In genomic region chr11:68188695-68189201, GRCm38 (mm10) we compare ENCODE assay signal across 12 mouse cellular contexts.
DNase-seq lines count a peak whose midpoint lies in the region; ATAC-seq lines count a peak whose summit lies in the region.
"Had no signal": no experiment of that assay in that cellular context is flagged by ENCODE, and none has a peak within 500 bp of the region (broad histone marks: within the 10 kb centered on the region; RNA-seq: fewer than 3 reads in every experiment).

No protein-coding gene starts in this region.

- H3K4me3 ChIP-seq in embryonic facial prominence, embryonic 11.5 days (ENCODE audit: low read depth, low read length), result no peak overlapping the region
- no peak overlapping the region for H3K4me3 ChIP-seq in hindbrain, embryonic 13.5 days
- no peak overlapping the region for H3K4me3 ChIP-seq in lung, embryonic 16.5 days (ENCODE audit: low read length)
- H3K4me3 ChIP-seq: midbrain, embryonic 13.5 days had no signal

- no peaks in the 10 kb centered on the region for H3K9me3 ChIP-seq in embryonic facial prominence, embryonic 11.5 days (replicated peaks; ENCODE audit: control insufficient read depth, low read length)
- no peaks in the 10 kb centered on the region for H3K9me3 ChIP-seq in hindbrain, embryonic 13.5 days
- H3K9me3 ChIP-seq in lung, embryonic 16.5 days (ENCODE audit: control insufficient read depth, low read length), result no peaks in the 10 kb centered on the region
- H3K9me3 ChIP-seq: midbrain, embryonic 13.5 days had no signal

- DNase-seq in heart, adult 11 months, result peak; percentile 97
- DNase-seq in heart, postnatal 25 days (ENCODE audit: low spot score), result no peak
- peak; percentile 24 for DNase-seq in embryonic facial prominence, embryonic 11.5 days (ENCODE audit: low spot score)
- DNase-seq in spleen, postnatal 14 days (ENCODE audit: low spot score in 2 of 2), result no peak
- no peak for DNase-seq in urinary bladder, postnatal 10 days (ENCODE audit: low spot score)
- no peak for DNase-seq in layer of hippocampus, adult 9-10 months (ENCODE audit: low spot score)
- DNase-seq: cerebellum, adult 2 months; layer of hippocampus, adult 9-11 months had no signal

- intact Hi-C loops in heart, postnatal 25 days (cut with DNase I), result no loop called here

- no peaks in the 10 kb centered on the region for H3K27me3 ChIP-seq in embryonic facial prominence, embryonic 11.5 days (ENCODE audit: control insufficient read depth, insufficient read depth, low read length)
- 0 out of 2 replicates have a peak, but pooled peaks cover 12% of the 10 kb centered on the region for H3K27me3 ChIP-seq in hindbrain, embryonic 13.5 days
- no peaks in the 10 kb centered on the region for H3K27me3 ChIP-seq in lung, embryonic 16.5 days (ENCODE audit: control insufficient read depth, insufficient read depth, low read depth, low read length)
- H3K27me3 ChIP-seq: midbrain, embryonic 13.5 days had no signal

- H3K4me2 ChIP-seq in embryonic facial prominence, embryonic 11.5 days (ENCODE audit: low read depth, low read length), result no peak overlapping the region
- no peak overlapping the region for H3K4me2 ChIP-seq in hindbrain, embryonic 13.5 days
- H3K4me2 ChIP-seq in lung, embryonic 16.5 days (ENCODE audit: low read depth, low read length), result no peak overlapping the region
- H3K4me2 ChIP-seq: midbrain, embryonic 13.5 days had no signal

- WGBS in embryonic facial prominence, embryonic 11.5 days, result 54% methylated on average over 12 of the region's 12 CpGs
- 62% methylated on average over 12 of the region's 12 CpGs for WGBS in hindbrain, embryonic 13.5 days
- 61% methylated on average over 12 of the region's 12 CpGs for WGBS in lung, embryonic 16.5 days

- no peaks in the 10 kb centered on the region for H3K4me1 ChIP-seq in embryonic facial prominence, embryonic 11.5 days (ENCODE audit: control insufficient read depth, insufficient read depth, low read length)
- H3K4me1 ChIP-seq in hindbrain, embryonic 13.5 days (replicated peaks), result peaks cover 15% of the 10 kb centered on the region
- H3K4me1 ChIP-seq in lung, embryonic 16.5 days (replicated peaks; ENCODE audit: control insufficient read depth, insufficient read depth, low read length), result peaks cover 11% of the 10 kb centered on the region

- no peaks in the 10 kb centered on the region for H3K36me3 ChIP-seq in embryonic facial prominence, embryonic 11.5 days (replicated peaks; ENCODE audit: control insufficient read depth, insufficient read depth, low read depth, low read length)
- no peaks in the 10 kb centered on the region for H3K36me3 ChIP-seq in hindbrain, embryonic 13.5 days
- H3K36me3 ChIP-seq in lung, embryonic 16.5 days (ENCODE audit: control insufficient read depth, insufficient read depth, low read length), result no peaks in the 10 kb centered on the region
- H3K36me3 ChIP-seq: midbrain, embryonic 13.5 days had no signal

- no peak overlapping the region for H3K9ac ChIP-seq in embryonic facial prominence, embryonic 11.5 days (replicated peaks; ENCODE audit: low read length)
- H3K9ac ChIP-seq in hindbrain, embryonic 13.5 days, result no peak overlapping the region
- H3K9ac ChIP-seq in lung, embryonic 16.5 days (ENCODE audit: low read length), result no peak overlapping the region
- H3K9ac ChIP-seq: midbrain, embryonic 13.5 days had no signal

- H3K27ac ChIP-seq in embryonic facial prominence, embryonic 11.5 days (replicated peaks; ENCODE audit: low read depth, low read length), result no peak overlapping the region
- peak overlapping the region; percentile 23; the same call in 1 of the 2 replicates for H3K27ac ChIP-seq in hindbrain, embryonic 13.5 days
- H3K27ac ChIP-seq in lung, embryonic 16.5 days (ENCODE audit: low read length), result peak overlapping the region; percentile 83
- H3K27ac ChIP-seq: midbrain, embryonic 13.5 days had no signal

- no peak for ATAC-seq in embryonic facial prominence, embryonic 11.5 days (replicated peaks; ENCODE audit: insufficient number of reproducible peaks, low FRiP score, low TSS enrichment, low read depth)
- ATAC-seq in hindbrain, embryonic 13.5 days (ENCODE audit: low FRiP score), result no peak
- peak; percentile 80 for ATAC-seq in lung, embryonic 16.5 days (ENCODE audit: low read depth)
- ATAC-seq: forebrain, embryonic 16.5 days; midbrain, embryonic 13.5 days had no signal

Comparison
In these comparisons a context has a peak if more than half of its experiments do, and no peak if none do; other contexts are left out.
1. DNase-seq: peak in heart, adult 11 months (single experiment) and embryonic facial prominence, embryonic 11.5 days (single experiment); none in heart, postnatal 25 days (single experiment), spleen, postnatal 14 days (0 of 2), urinary bladder, postnatal 10 days (single experiment) and layer of hippocampus, adult 9-10 months (single experiment).